Mouse (Mus musculus) liver, embryonic 14.5 days (tissue): ENCODE measurements around the gene Adprm. TPM values are rescaled to one million over a fixed set of nuclear protein-coding genes. Genes with fewer than 3 reads are reported as not detected.
A peak's percentile ranks its signal among the peaks of the same experiment; 100 is the strongest.

ENCODE experiments used
- ATAC-seq: fragments of 200-750 bp; cut with Nextera tagmentation; 2 replicates; pipeline ENCODE4 v1.8.0; 2017; ENCODE audit warnings: moderate number of reproducible peaks, mild to moderate bottlenecking, moderate library complexity; ENCODE audit not compliant: insufficient read depth
- DNase-seq, 3 experiments: peaks; one replicate each; pipeline ENCODE4 v3.0.0-alpha.2; 2012 to 2013; ENCODE audit warnings: low read depth in 3 of 3, low spot score in 3 of 3
- H3K27ac ChIP-seq: fragments of 300-500 bp; sonication (generic); 2 replicates; pipeline ENCODE4 v1.5.1; 2014; ENCODE audit warnings: moderate library complexity, mild to moderate bottlenecking, control low read depth, inconsistent platforms
- H3K27me3 ChIP-seq: fragments of 300-500 bp; sonication (generic); 2 replicates; pipeline ENCODE4 v1.6.1; 2014; ENCODE audit warnings: mild to moderate bottlenecking, low read length, moderate library complexity; ENCODE audit not compliant: control insufficient read depth, insufficient read depth
- H3K36me3 ChIP-seq: fragments of 300-500 bp; sonication (generic); replicated peaks from 2 replicates; pipeline ENCODE4 v1.6.1; 2014; ENCODE audit warnings: low read depth; ENCODE audit not compliant: control insufficient read depth, insufficient read depth
- H3K4me1 ChIP-seq, 2 experiments: fragments of 200-500 bp in 1 of 2; fragments of 300-500 bp in 1 of 2; sonication (generic) in 1 of 2; replicated peaks; 2 replicates each; pipeline ENCODE4 v1.6.1; 2012 to 2014; ENCODE audit warnings: antibody characterized with exemption in 1 of 2, inconsistent platforms in 1 of 2, low read length in 1 of 2; ENCODE audit not compliant: control insufficient read depth in 2 of 2, insufficient read depth in 2 of 2
- H3K4me2 ChIP-seq: fragments of 300-500 bp; sonication (generic); 2 replicates; pipeline ENCODE4 v1.6.1; 2014; ENCODE audit warnings: low read depth, mild to moderate bottlenecking, control low read depth, moderate library complexity
- H3K4me3 ChIP-seq, 2 experiments: fragments of 200-500 bp in 1 of 2; fragments of 300-500 bp in 1 of 2; sonication (generic) in 1 of 2; 2 replicates each; pipeline ENCODE4 v1.5.1; 2012 to 2014; ENCODE audit warnings: low read depth in 2 of 2, low read length in 2 of 2, mild to moderate bottlenecking in 2 of 2, control low read depth in 1 of 2, inconsistent platforms in 1 of 2, moderate library complexity in 1 of 2; ENCODE audit not compliant: insufficient read depth in 1 of 2
- H3K9ac ChIP-seq: fragments of 300-500 bp; sonication (generic); replicated peaks from 2 replicates; pipeline ENCODE4 v1.6.1; 2014; ENCODE audit warnings: mild to moderate bottlenecking, control low read depth, moderate library complexity
- H3K9me3 ChIP-seq: fragments of 300-500 bp; sonication (generic); 2 replicates; pipeline ENCODE4 v1.6.1; 2016; ENCODE audit warnings: low read length, mixed read lengths; ENCODE audit not compliant: control insufficient read depth
- CTCF ChIP-seq: IDR thresholded peaks from 2 replicates; pipeline ENCODE4 v1.5.1; 2016; ENCODE audit warnings: antibody characterized with exemption, low read depth, control low read depth
- EP300 ChIP-seq: IDR thresholded peaks from 2 replicates; pipeline ENCODE4 v1.6.1; 2016; ENCODE audit warnings: antibody characterized with exemption, low read depth
- WGBS: fragments of 180-500 bp; shearing (Covaris S2); extraction: QIAGEN DNeasy Blood & Tissue Kit; methylation state at CpG from one replicate; pipeline ENCODE4 v1.1.7; 2014; ENCODE audit not compliant: insufficient replicate concordance; 5-methylcytosine and 5-hydroxymethylcytosine counted together
- polyA plus RNA-seq, 2 experiments: library from polyadenylated mRNA; depleted of rRNA in 1 of 2; stranded (reverse) in 1 of 2; unstranded in 1 of 2; fragments of >200 nt; fragmentation: Nextera tagmentation in 1 of 2; extraction: Ambion mirVana in 1 of 2; gene quantifications; 2 replicates each; pipeline versions ENCODE4 v1.2.1 to v1.2.3; 2012 to 2014

Adprm gene
- polyA plus RNA-seq (2012; rRNA removed) (5.9 and 7.9 TPM in 2 replicates), polyA plus RNA-seq (2014; fragmentation: Nextera tagmentation; extraction: Ambion mirVana) (9.6 and 9.7 TPM in 2 replicates)

GRCm38 (mm10) chr11:67052321-67052952 lies at the start of gene Adprm, which contains the start of gene Sco1:
Adprm (minus strand) TSS chr11:67052594.
Sco1 (plus strand) TSS chr11:67052670.
- no peaks in the 10 kb centered on the region for H3K9me3 ChIP-seq

DNA sequence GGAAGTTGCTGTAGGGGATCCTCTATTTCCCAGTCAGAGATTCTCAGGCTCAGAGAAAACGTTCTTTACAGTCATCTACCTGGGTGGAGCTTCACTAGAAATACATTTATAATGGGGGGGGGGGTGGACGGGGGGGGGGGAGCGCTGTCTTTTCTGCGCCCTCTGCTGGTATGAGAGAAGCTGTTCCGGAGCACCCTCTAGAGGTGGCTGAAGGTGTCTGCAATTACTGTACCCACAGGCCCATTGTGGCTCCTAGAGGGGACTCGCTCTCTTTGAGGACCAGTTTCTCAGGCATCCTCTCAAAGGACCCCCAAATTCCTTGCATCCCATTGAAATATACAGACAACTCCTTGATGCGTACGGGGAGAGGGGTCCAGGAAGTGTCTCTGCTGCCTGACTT lies 49.3 kb upstream of the Adprm start:
- Histone ChIP-seq H3K36me3 (no peaks in the 10 kb centered on the region), H3K4me3 (no peak overlapping the region), H3K4me2 (no peak overlapping the region), H3K9ac (no peak overlapping the region), H3K9me3 (no peaks in the 10 kb centered on the region), H3K27me3 (no peaks in the 10 kb centered on the region), H3K4me1 (no peaks in the 10 kb centered on the region), H3K27ac (no peak overlapping the region)
- DNase-seq, result no peak
- no peak for ATAC-seq
- 21% methylated on average over 6 of the region's 8 CpGs for WGBS
- TF ChIP-seq EP300, result no peak
- TF ChIP-seq CTCF, result peak; percentile 60

More at GRCm38 (mm10) chr11:67052321-67052952, at the start of gene Adprm, which contains the start of gene Sco1:
- peak; percentile 78 to 88 (median 84) for DNase-seq
- Histone ChIP-seq H3K4me2 (peak within 1 kb of the TSS; percentile 88), H3K9ac (peak within 1 kb of the TSS; percentile 78), H3K27ac (peak within 1 kb of the TSS; percentile 59), H3K4me1 (peaks cover 3 to 6% of the 10 kb centered on the region in 2 experiments; a peak in 3 of 4 replicates), H3K4me3 (peak within 1 kb of the TSS; percentile 80 to 97), H3K36me3 (peaks cover 11% of the 10 kb centered on the region), H3K27me3 (no peaks in the 10 kb centered on the region)
- TF ChIP-seq EP300 (no peak), CTCF (peak; percentile 75)
- peak; percentile 93 for ATAC-seq
- WGBS, result under 1% methylated on average over 49 of the region's 50 CpGs

GRCm38 (mm10) chr11:67100169-67100568 lies 47.8 kb upstream of the Adprm start:
- Histone ChIP-seq H3K9ac (no peak overlapping the region), H3K27me3 (no peaks in the 10 kb centered on the region), H3K9me3 (no peaks in the 10 kb centered on the region), H3K4me1 (no peaks in the 10 kb centered on the region), H3K36me3 (no peaks in the 10 kb centered on the region), H3K27ac (no peak overlapping the region), H3K4me3 (no peak overlapping the region), H3K4me2 (no peak overlapping the region)
- ATAC-seq (no peak), DNase-seq (peak in 1 of 3 experiments; percentile 9)
- TF ChIP-seq EP300, result no peak
- TF ChIP-seq CTCF, result peak; percentile 59
- 27% methylated on average over 6 of the region's 6 CpGs for WGBS

DNA sequence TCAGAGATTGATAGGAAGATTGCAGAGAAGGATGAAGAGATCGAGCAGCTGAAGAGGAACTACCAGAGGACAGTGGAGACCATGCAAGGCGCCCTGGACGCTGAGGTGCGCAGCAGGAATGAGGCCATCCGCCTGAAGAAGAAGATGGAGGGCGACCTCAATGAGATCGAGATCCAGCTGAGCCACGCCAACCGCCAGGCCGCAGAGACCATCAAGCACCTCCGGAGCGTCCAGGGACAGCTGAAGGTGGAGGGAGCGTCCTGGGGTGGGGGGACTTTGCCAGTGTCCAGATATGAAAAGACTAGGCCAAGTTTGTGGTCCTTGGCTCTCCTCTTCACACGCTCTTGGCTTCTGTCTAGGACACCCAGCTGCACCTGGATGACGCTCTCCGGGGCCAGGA lies 46.8 kb upstream of the Adprm start:
- no peak for DNase-seq
- no peaks in the 10 kb centered on the region for H3K27me3 ChIP-seq
- WGBS, result 76% methylated on average over 16 of the region's 16 CpGs

GRCm38 (mm10) chr11:67098427-67098826 lies 46.0 kb upstream of the Adprm start:
- Histone ChIP-seq H3K36me3 (no peaks in the 10 kb centered on the region), H3K4me2 (no peak overlapping the region), H3K9ac (no peak overlapping the region), H3K27me3 (no peaks in the 10 kb centered on the region), H3K27ac (no peak overlapping the region), H3K4me1 (no peaks in the 10 kb centered on the region), H3K9me3 (no peaks in the 10 kb centered on the region), H3K4me3 (no peak overlapping the region)
- no peak for TF ChIP-seq EP300
- TF ChIP-seq CTCF, result no peak
- WGBS, result 69% methylated on average over 11 of the region's 11 CpGs
- DNase-seq (no peak), ATAC-seq (no peak)

More for the DNA sequence above, 46.8 kb upstream of the Adprm start:
- Histone ChIP-seq H3K4me3 (no peak overlapping the region), H3K27ac (no peak overlapping the region), H3K4me2 (no peak overlapping the region), H3K9ac (no peak overlapping the region), H3K9me3 (no peaks in the 10 kb centered on the region), H3K36me3 (no peaks in the 10 kb centered on the region), H3K4me1 (no peaks in the 10 kb centered on the region)
- TF ChIP-seq CTCF (no peak), EP300 (no peak)
- ATAC-seq, result no peak
